Mouse (Mus musculus) activated CD4-positive, CD25-positive, alpha-beta regulatory T cell (primary cell): ENCODE results near the gene Mapk8ip2. TPM values are rescaled to one million over a fixed set of nuclear protein-coding genes. Genes with fewer than 3 reads are reported as not detected.

Experiments
- polyA plus RNA-seq, 2 experiments: library from polyadenylated mRNA; unstranded; fragments of 100-300 nt; shearing (Covaris generic); gene quantifications; one replicate each; pipeline ENCODE4 v1.2.1; 2017

Gene Mapk8ip2
- under 1 TPM; 0.11 to 0.21 TPM for polyA plus RNA-seq

GRCm38 (mm10) chr15:89453865-89454478 lies at the start of gene Mapk8ip2:
Mapk8ip2 (plus strand) TSS chr15:89453913.

GRCm38 (mm10) chr15:89410118-89410517 lies 43.6 kb upstream of the Mapk8ip2 start, which contains the start of gene Syce3:
Syce3 (minus strand) TSS chr15:89410503.

GRCm38 (mm10) chr15:89425711-89426121 lies 28.0 kb upstream of the Mapk8ip2 start, which contains the start of gene Cpt1b:
Cpt1b (minus strand) TSS chr15:89425863.

GRCm38 (mm10) chr15:89429352-89430221 lies 24.1 kb upstream of the Mapk8ip2 start, which contains the start of the genes C730034F03Rik, Gm44502 and Chkb:
C730034F03Rik (plus strand) TSS chr15:89429589.
Gm44502 (minus strand) TSS chr15:89429696.
Chkb (minus strand) TSS chr15:89429908.

DNA sequence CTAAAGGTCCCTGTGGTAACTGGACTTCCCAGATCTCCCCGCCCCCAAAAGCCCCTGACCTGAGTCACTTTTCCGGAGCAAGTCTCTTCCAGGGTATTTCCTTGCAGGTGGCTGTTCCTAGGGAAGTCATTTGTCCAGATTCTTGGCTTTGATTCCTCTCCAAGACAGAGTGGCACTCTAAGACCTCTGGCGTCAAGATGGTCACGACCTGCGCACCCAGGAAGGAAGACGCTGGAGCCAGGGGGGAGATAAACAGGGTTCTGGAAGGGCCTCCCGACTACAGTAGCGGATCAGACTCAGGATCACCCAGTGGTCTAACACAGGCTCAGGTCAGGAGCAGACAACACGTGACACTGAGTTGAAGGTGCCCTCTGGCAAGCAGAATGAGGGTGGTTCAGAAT lies 23.4 kb downstream of the Mapk8ip2 start, which contains the start of gene Arsa:
Arsa (minus strand) TSS at position 335 of the 401 bp plus-strand sequence.

DNA sequence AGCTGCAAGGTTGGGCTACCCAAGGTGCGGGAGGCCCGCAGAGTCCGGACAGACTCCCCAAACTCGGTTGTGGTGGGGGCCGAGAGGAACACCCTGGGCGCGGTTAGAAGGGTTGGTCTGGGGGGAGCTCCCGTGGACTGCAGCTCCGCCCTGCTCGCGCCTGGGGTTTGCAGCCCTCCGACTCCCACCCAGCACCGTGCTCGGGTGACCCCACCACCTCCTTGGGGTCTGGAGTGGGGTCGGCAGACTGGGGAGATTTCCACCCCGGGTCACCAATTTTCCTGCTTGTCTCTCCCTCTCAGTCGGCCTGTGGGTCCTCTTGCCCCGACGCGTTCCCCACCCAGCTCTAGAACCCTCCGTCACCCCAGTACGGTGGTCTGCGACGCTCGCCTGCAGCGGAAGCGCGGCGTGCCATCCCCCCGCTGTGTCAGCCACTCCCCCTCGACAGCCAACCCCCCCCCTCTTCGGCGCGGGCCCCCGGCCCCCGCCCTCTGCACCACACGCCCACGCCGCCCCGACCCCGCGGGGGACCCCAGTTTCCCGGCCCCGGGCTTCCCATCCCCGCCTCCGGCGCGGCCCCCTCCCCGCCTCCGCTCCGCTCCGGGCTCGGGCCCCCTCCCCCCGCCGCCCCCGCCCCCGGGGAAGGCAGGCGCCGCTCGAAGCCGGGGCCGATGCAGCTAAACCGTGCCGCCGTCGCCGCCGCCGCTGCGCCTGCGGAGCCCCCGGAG lies 45.4 kb downstream of the Mapk8ip2 start, which contains the start of gene Shank3:
Shank3 (plus strand) TSS at position 663 of the 728 bp plus-strand sequence.

Other genes starting within 250 kb of the Mapk8ip2 start
- gene Ppp6r2, start 242.4 kb upstream of the Mapk8ip2 start, polyA plus RNA-seq = 10 to 100 TPM; 22.0 to 22.6 TPM
- 100 to 1,000 TPM; 129 to 163 TPM for gene Sbf1, start 138.6 kb upstream of the Mapk8ip2 start, polyA plus RNA-seq
- gene Adm2, start 131.2 kb upstream of the Mapk8ip2 start, polyA plus RNA-seq = not detected
- 1 to 10 TPM in 1 of 2 experiments, not detected in 1; 1.0 TPM for gene Miox, start 119.5 kb upstream of the Mapk8ip2 start, polyA plus RNA-seq
- 10 to 100 TPM; 42.1 to 65.9 TPM for gene Lmf2, start 98.3 kb upstream of the Mapk8ip2 start, polyA plus RNA-seq
- 100 to 1,000 TPM; 146 to 155 TPM for gene Ncaph2, start 98.2 kb upstream of the Mapk8ip2 start, polyA plus RNA-seq
- 1 to 10 TPM; 8.1 to 8.4 TPM for gene Sco2, start 80.1 kb upstream of the Mapk8ip2 start, polyA plus RNA-seq
- gene Tymp, start 76.9 kb upstream of the Mapk8ip2 start, polyA plus RNA-seq = 1 to 10 TPM in 1 of 2 experiments, under 1 TPM in 1; 0.50 to 1.5 TPM
- 1 to 10 TPM in 1 of 2 experiments, under 1 TPM in 1; 0.93 to 1.6 TPM for gene Odf3b, start 74.6 kb upstream of the Mapk8ip2 start, polyA plus RNA-seq
- gene Klhdc7b, start 69.0 kb upstream of the Mapk8ip2 start, polyA plus RNA-seq = under 1 TPM in 1 of 2 experiments, not detected in 1; 0.18 TPM
- under 1 TPM in 1 of 2 experiments, not detected in 1; 0.64 TPM for gene Syce3, start 43.4 kb upstream of the Mapk8ip2 start, polyA plus RNA-seq
- under 1 TPM; 0.16 to 0.29 TPM for gene Cpt1b, start 28.1 kb upstream of the Mapk8ip2 start, polyA plus RNA-seq
- gene C730034F03Rik, start 24.3 kb upstream of the Mapk8ip2 start, polyA plus RNA-seq = 1 to 10 TPM; 5.8 to 7.9 TPM
- gene Gm44502, start 24.2 kb upstream of the Mapk8ip2 start, polyA plus RNA-seq = under 1 TPM in 1 of 2 experiments, not detected in 1; 0.20 TPM
- 10 to 100 TPM; 93.2 to 94.4 TPM for gene Chkb, start 24.0 kb upstream of the Mapk8ip2 start, polyA plus RNA-seq
- gene Arsa, start 23.5 kb downstream of the Mapk8ip2 start, polyA plus RNA-seq = 10 to 100 TPM in 1 of 2 experiments, 1 to 10 TPM in 1; 9.6 to 18.0 TPM
- gene Shank3, start 45.7 kb downstream of the Mapk8ip2 start, polyA plus RNA-seq = under 1 TPM in 1 of 2 experiments, not detected in 1; 0.49 TPM
- gene Acr, start 114.4 kb downstream of the Mapk8ip2 start, polyA plus RNA-seq = not detected
- under 1 TPM; 0.74 to 0.81 TPM for gene Rabl2, start 138.0 kb downstream of the Mapk8ip2 start, polyA plus RNA-seq